Mouse (Mus musculus) CH12.LX (cell line): ENCODE results near the gene Erfe. TPM values are rescaled to one million over a fixed set of nuclear protein-coding genes. Genes with fewer than 3 reads are reported as not detected.
A peak's percentile ranks its signal among the peaks of the same experiment; 100 is the strongest.

Experiments used
- DNase-seq: peaks from one replicate; pipeline ENCODE4 v3.0.0-alpha.2; 2013; ENCODE audit errors: extremely low read depth
- H3K27ac ChIP-seq: 2 replicates; pipeline ENCODE4 v1.5.1; 2012; ENCODE audit warnings: low read depth, mild to moderate bottlenecking, control low read depth, moderate library complexity; ENCODE audit not compliant: insufficient read depth
- H3K27me3 ChIP-seq: replicated peaks from 2 replicates; pipeline ENCODE3; 2012; ENCODE audit warnings: inconsistent platforms
- H3K36me3 ChIP-seq, 2 experiments: replicated peaks in 1 of 2; 2 replicates each; pipeline versions ENCODE3 to v1.6.1; 2012; ENCODE audit warnings: inconsistent platforms in 1 of 2, low read length in 1 of 2, mild to moderate bottlenecking in 1 of 2, mixed read lengths in 1 of 2, moderate library complexity in 1 of 2; ENCODE audit not compliant: control insufficient read depth in 1 of 2, insufficient read depth in 1 of 2
- H3K4me1 ChIP-seq, 2 experiments: 2 replicates each; pipeline ENCODE4 v1.6.1; 2012; ENCODE audit warnings: inconsistent platforms in 1 of 2, moderate library complexity in 1 of 2; ENCODE audit not compliant: insufficient read depth in 2 of 2, control insufficient read depth in 1 of 2
- H3K4me2 ChIP-seq: 2 replicates; pipeline ENCODE4 v1.6.1; 2012; ENCODE audit warnings: low read depth, mild to moderate bottlenecking, control low read depth; ENCODE audit not compliant: poor library complexity, insufficient read depth, severe bottlenecking
- H3K4me3 ChIP-seq, 3 experiments: fragments of 150-350 bp in 1 of 3; sonication (generic) in 1 of 3; replicated peaks in 1 of 3; 2 replicates each; pipeline versions ENCODE3 to v1.5.1; 2011 to 2012; ENCODE audit warnings: low read depth in 2 of 3, low read length in 2 of 3, mild to moderate bottlenecking in 2 of 3, moderate library complexity in 2 of 3, control low read depth in 1 of 3, improper control_type of control experiment in 1 of 3, inconsistent platforms in 1 of 3, mixed read lengths in 1 of 3; ENCODE audit not compliant: poor library complexity in 1 of 3
- H3K79me2 ChIP-seq: replicated peaks from 2 replicates; pipeline ENCODE4 v1.6.1; 2012; ENCODE audit warnings: mild to moderate bottlenecking, moderate library complexity; ENCODE audit not compliant: control insufficient read depth, poor library complexity, insufficient read depth, severe bottlenecking; ENCODE audit errors: extremely low read depth
- H3K9ac ChIP-seq: 2 replicates; pipeline ENCODE4 v1.6.1; 2012; ENCODE audit warnings: low read depth, mild to moderate bottlenecking, control low read depth, moderate library complexity; ENCODE audit not compliant: insufficient read depth
- H3K9me3 ChIP-seq: replicated peaks from 2 replicates; pipeline ENCODE3; 2012; ENCODE audit warnings: low read length, inconsistent platforms, mixed read lengths
- BHLHE40 ChIP-seq: IDR thresholded peaks from 2 replicates; pipeline ENCODE4 v1.6.1; 2011; ENCODE audit warnings: mild to moderate bottlenecking, low read depth, low read length, improper control_type of control experiment
- CTCF ChIP-seq, 2 experiments: IDR thresholded peaks in 1 of 2; conservative IDR thresholded peaks in 1 of 2; 2 replicates each; pipeline ENCODE4 v1.5.1; 2011 to 2012; ENCODE audit warnings: low read depth in 2 of 2, low read length in 2 of 2, improper control_type of control experiment in 1 of 2, inconsistent platforms in 1 of 2, mild to moderate bottlenecking in 1 of 2, moderate library complexity in 1 of 2
- ELF1 ChIP-seq: IDR thresholded peaks from 2 replicates; pipeline ENCODE4 v1.6.1; 2014; ENCODE audit warnings: low read depth, mild to moderate bottlenecking, inconsistent platforms, low read length, improper control_type of control experiment
- EP300 ChIP-seq: IDR thresholded peaks from 2 replicates; pipeline ENCODE4 v1.6.1; 2011; ENCODE audit warnings: low read length, improper control_type of control experiment
- HCFC1 ChIP-seq: IDR thresholded peaks from 2 replicates; pipeline ENCODE4 v1.6.1; 2012; ENCODE audit warnings: low read depth, mild to moderate bottlenecking, inconsistent platforms, low read length, improper control_type of control experiment
- JUN ChIP-seq: IDR thresholded peaks from 2 replicates; pipeline ENCODE4 v1.6.1; 2011; ENCODE audit warnings: low read depth, mild to moderate bottlenecking, low read length, improper control_type of control experiment, moderate library complexity; ENCODE audit not compliant: insufficient read depth
- JUND ChIP-seq: conservative IDR thresholded peaks from 2 replicates; pipeline ENCODE4 v1.6.1; 2011; ENCODE audit warnings: low read depth, low read length, improper control_type of control experiment
- MAFK ChIP-seq: IDR thresholded peaks from 2 replicates; pipeline ENCODE4 v1.6.1; 2011; ENCODE audit warnings: low read length, improper control_type of control experiment; ENCODE audit not compliant: insufficient replicate concordance
- MAX ChIP-seq: IDR thresholded peaks from 2 replicates; pipeline ENCODE4 v1.6.1; 2011; ENCODE audit warnings: low read length, improper control_type of control experiment
- MYC ChIP-seq: IDR thresholded peaks from 2 replicates; pipeline ENCODE4 v1.6.1; 2011; ENCODE audit warnings: low read depth, mild to moderate bottlenecking, improper control_type of control experiment, low read length
- NELFE ChIP-seq: IDR thresholded peaks from 2 replicates; pipeline ENCODE4 v1.6.1; 2011; ENCODE audit warnings: low read depth, low read length, improper control_type of control experiment
- NRF1 ChIP-seq: IDR thresholded peaks from 2 replicates; pipeline ENCODE4 v1.6.1; 2014; ENCODE audit warnings: low read depth, mild to moderate bottlenecking, inconsistent platforms, low read length, improper control_type of control experiment, moderate library complexity
- PAX5 ChIP-seq: IDR thresholded peaks from 2 replicates; pipeline ENCODE4 v1.6.1; 2012; ENCODE audit warnings: low read length, inconsistent platforms, mixed read lengths
- POLR2A ChIP-seq: IDR thresholded peaks from 2 replicates; pipeline ENCODE4 v1.6.1; 2011; ENCODE audit warnings: low read depth, mild to moderate bottlenecking, improper control_type of control experiment, low read length
- RAD21 ChIP-seq: IDR thresholded peaks from 2 replicates; pipeline ENCODE4 v1.6.1; 2011; ENCODE audit warnings: low read depth, mild to moderate bottlenecking, low read length, improper control_type of control experiment, moderate library complexity
- RCOR1 ChIP-seq: conservative IDR thresholded peaks from 2 replicates; pipeline ENCODE4 v1.6.1; 2012; ENCODE audit warnings: low read depth, mild to moderate bottlenecking, inconsistent platforms, low read length, improper control_type of control experiment
- SIN3A ChIP-seq: IDR thresholded peaks from 2 replicates; pipeline ENCODE4 v1.6.1; 2012; ENCODE audit warnings: low read length, improper control_type of control experiment, inconsistent platforms
- SMC3 ChIP-seq: IDR thresholded peaks from 2 replicates; pipeline ENCODE4 v1.6.1; 2011; ENCODE audit warnings: low read depth, low read length, improper control_type of control experiment
- TCF12 ChIP-seq: IDR thresholded peaks from 2 replicates; pipeline ENCODE4 v1.6.1; 2014; ENCODE audit warnings: low read depth, mild to moderate bottlenecking, inconsistent platforms, low read length, improper control_type of control experiment
- UBTF ChIP-seq: IDR thresholded peaks from 2 replicates; pipeline ENCODE4 v1.6.1; 2012; ENCODE audit warnings: low read depth, mild to moderate bottlenecking, inconsistent platforms, low read length, improper control_type of control experiment, moderate library complexity
- USF1 ChIP-seq: IDR thresholded peaks from 2 replicates; pipeline ENCODE4 v1.6.1; 2014; ENCODE audit warnings: low read depth, mild to moderate bottlenecking, inconsistent platforms, low read length, improper control_type of control experiment
- ZKSCAN1 ChIP-seq: IDR thresholded peaks from 2 replicates; pipeline ENCODE4 v1.6.1; 2012; ENCODE audit warnings: low read depth, inconsistent platforms, low read length, improper control_type of control experiment, borderline replicate concordance
- ZMIZ1 ChIP-seq: IDR thresholded peaks from 2 replicates; pipeline ENCODE4 v1.6.1; 2012; ENCODE audit warnings: low read depth, mild to moderate bottlenecking, inconsistent platforms, low read length, improper control_type of control experiment
- ZNF384 ChIP-seq: IDR thresholded peaks from 2 replicates; pipeline ENCODE4 v1.6.1; 2012; ENCODE audit warnings: low read depth, low read length, improper control_type of control experiment, inconsistent platforms
- dilution Hi-C: fragments of 300-500 bp; cut with MboI; formaldehyde crosslinking; loops from 2 replicates; pipeline ENCODE4 v1.14.3; 2020; ENCODE audit warnings: low sequenced_read_pairs; ENCODE audit not compliant: extremely low pct_unique_long_range_greater_than_20kb, extremely low pct_ligation_motif_present
- in situ Hi-C: fragments of 300-500 bp; cut with MboI; formaldehyde crosslinking; loops from 3 replicates; pipeline ENCODE4 v1.14.3; 2019; ENCODE audit warnings: low sequenced_read_pairs, low pct_ligation_motif_present, low pct_unique_long_range_greater_than_20kb, mixed read lengths
- polyA plus RNA-seq: library from polyadenylated mRNA; unstranded; fragments of >175 nt; gene quantifications from 2 replicates; pipeline ENCODE4 v1.2.1, GENCODE M21; 2012; ENCODE audit warnings: low read depth; ENCODE audit not compliant: insufficient read length
- total RNA-seq, 2 experiments: library from RNA; depleted of rRNA; stranded (reverse); fragments of 300-350 nt in 1 of 2; fragments of >200 nt in 1 of 2; gene quantifications; 2 replicates each; pipeline ENCODE4 v1.2.3; 2012 to 2014

Gene Erfe
- total and polyA plus RNA-seq, 3 experiments: 2.2 to 8.4 (median 2.3) TPM

- Histone ChIP-seq H3K9me3 (no peaks in the 10 kb centered on the region), H3K4me1 (peaks cover 7 to 38% of the 10 kb centered on the region in 2 experiments), H3K27me3 (no peaks in the 10 kb centered on the region), H3K4me2 (no peak overlapping the region), H3K79me2 (peaks cover 53% of the 10 kb centered on the region), H3K27ac (no peak overlapping the region), H3K36me3 (peaks cover 52 to 92% of the 10 kb centered on the region in 2 experiments), H3K4me3 (no peak overlapping the region), H3K9ac (no peak overlapping the region)
- no peak for DNase-seq
- TF ChIP-seq RAD21 (no peak), ZMIZ1 (no peak), BHLHE40 (no peak), TCF12 (no peak), PAX5 (no peak), UBTF (no peak), SIN3A (no peak)
- dilution Hi-C loops (no loop called here), in situ Hi-C loops (no loop called here)
Observed at GRCm38 (mm10) chr1:91390369-91390768, 24.1 kb downstream of the Erfe start.

GRCm38 (mm10) chr1:91397927-91398259 lies 31.7 kb downstream of the Erfe start:
- peak overlapping the region; percentile 76 for H3K4me2 ChIP-seq
- peaks cover 12 to 47% of the 10 kb centered on the region in 2 experiments for H3K4me1 ChIP-seq
- no peak for DNase-seq
- H3K27me3 ChIP-seq: no peaks in the 10 kb centered on the region
- H3K9ac ChIP-seq: peak overlapping the region; percentile 79
- H3K36me3 ChIP-seq: peaks cover 8 to 33% of the 10 kb centered on the region in 2 experiments
- H3K79me2 ChIP-seq: peaks cover 50% of the 10 kb centered on the region
- in situ Hi-C loops: no loop called here
- H3K27ac ChIP-seq: no peak overlapping the region
- dilution Hi-C loops: no loop called here
- peak overlapping the region; percentile 81 to 90 (median 88) for H3K4me3 ChIP-seq
- H3K9me3 ChIP-seq: peaks cover 5% of the 10 kb centered on the region
- TF ChIP-seq UBTF (no peak), MYC (no peak)

GRCm38 (mm10) chr1:91398260-91399062 lies 32.2 kb downstream of the Erfe start, which contains the start of gene Ilkap:
TSS of gene Ilkap (minus strand) at chr1:91398815.
- peak within 1 kb of the TSS; percentile 16; the same call in 1 of the 2 replicates for H3K27ac ChIP-seq
- H3K9ac ChIP-seq: peak within 1 kb of the TSS; percentile 79
- H3K9me3 ChIP-seq: peaks cover 5% of the 10 kb centered on the region
- in situ Hi-C loops (no loop called here), dilution Hi-C loops (no loop called here)
- peaks cover 3 to 27% of the 10 kb centered on the region in 2 experiments for H3K36me3 ChIP-seq
- peak; percentile 78 for DNase-seq
- no peaks in the 10 kb centered on the region for H3K27me3 ChIP-seq
- H3K79me2 ChIP-seq: peaks cover 44% of the 10 kb centered on the region
- peak within 1 kb of the TSS; percentile 76 for H3K4me2 ChIP-seq
- H3K4me3 ChIP-seq: peak within 1 kb of the TSS; percentile 81 to 90 (median 88)
- H3K4me1 ChIP-seq: peaks cover 12 to 52% of the 10 kb centered on the region in 2 experiments
- TF ChIP-seq NELFE: peak; percentile 85
- no peak for TF ChIP-seq JUN
- TF ChIP-seq POLR2A: peak; percentile 70
- TF ChIP-seq CTCF (conservative IDR thresholded peaks at IDR 0.05 in 1 of 2, IDR thresholded peaks at IDR 0.05 in 1 of 2; ENCODE audit: low read depth in 2 of 2, low read length in 2 of 2): no peak
- peak; percentile 95 for TF ChIP-seq NRF1
- TF ChIP-seq EP300: no peak
- peak; percentile 53 for TF ChIP-seq MAX
- TF ChIP-seq ELF1: peak; percentile 54; the same call in 1 of the 2 replicates
- no peak for TF ChIP-seq JUND
- no peak for TF ChIP-seq ZNF384
- TF ChIP-seq ZMIZ1: no peak; the same call in 1 of the 2 replicates
- peak; percentile 71 for TF ChIP-seq HCFC1
- TF ChIP-seq SMC3: no peak
- TF ChIP-seq UBTF: peak; percentile 72; the same call in 1 of the 2 replicates
- TF ChIP-seq RCOR1: no peak
- TF ChIP-seq ZKSCAN1: no peak
- no peak for TF ChIP-seq MAFK
- peak; percentile 12; the same call in 1 of the 2 replicates for TF ChIP-seq SIN3A
- peak; percentile 47; the same call in 1 of the 2 replicates for TF ChIP-seq USF1
- TF ChIP-seq PAX5: no peak
